Mouse (Mus musculus) spleen, adult 2 months (tissue): ENCODE data around the gene Ktn1.

Source experiments
- CTCF ChIP-seq: fragments of 200-500 bp; IDR thresholded peaks from 2 replicates; pipeline ENCODE4 v1.5.1; 2011; ENCODE audit warnings: mild to moderate bottlenecking, inconsistent platforms; ENCODE audit not compliant: insufficient read depth, insufficient read length, insufficient replicate concordance; ENCODE audit errors: extremely low read depth
- POLR2A ChIP-seq: fragments of 200-500 bp; IDR thresholded peaks from 2 replicates; pipeline ENCODE4 v1.6.1; 2011; ENCODE audit warnings: low read depth, low read length, inconsistent platforms

DNA sequence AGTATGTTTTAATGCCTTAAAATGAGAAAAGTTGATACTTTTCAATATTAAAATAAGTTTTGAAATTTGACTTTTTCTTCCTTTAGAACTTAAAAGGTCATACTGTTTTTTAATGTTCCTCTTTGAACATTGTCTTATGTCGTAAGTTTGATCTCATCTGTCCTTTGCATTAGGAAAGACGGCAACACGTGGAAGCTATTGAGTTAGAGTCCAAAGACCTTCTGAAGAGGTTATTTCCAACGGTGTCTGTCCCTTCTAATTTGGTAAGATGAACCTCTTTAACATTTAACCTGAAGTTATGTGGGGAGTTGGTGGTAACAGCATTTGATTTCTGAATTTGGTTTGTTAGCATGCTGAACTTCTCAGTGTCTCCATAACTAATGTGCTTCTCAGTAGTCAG is 71.8 kb downstream of the Ktn1 start:
- no peak for TF ChIP-seq POLR2A
- no peak for TF ChIP-seq CTCF
